Mouse (Mus musculus) intestine, embryonic 15.5 days (tissue): ENCODE results near the gene Ctc1. TPM values are rescaled to one million over a fixed set of nuclear protein-coding genes. Genes with fewer than 3 reads are reported as not detected.
"Not testable (repeated sequence)": the region's sequence is repeated elsewhere in the genome, so short reads cannot be mapped to it uniquely, and the experiment has no call there.

Source experiments
- ATAC-seq: fragments of 200-750 bp; cut with Nextera tagmentation; 2 replicates; pipeline ENCODE4 v1.8.0; 2017; ENCODE audit warnings: moderate TSS enrichment, moderate library complexity
- H3K27ac ChIP-seq: fragments of 300-500 bp; sonication (generic); 2 replicates; pipeline ENCODE4 v1.5.1; 2015; ENCODE audit warnings: mild to moderate bottlenecking, inconsistent platforms
- H3K27me3 ChIP-seq: fragments of 300-500 bp; sonication (generic); replicated peaks from 2 replicates; pipeline ENCODE4 v1.6.1; 2015; ENCODE audit warnings: inconsistent platforms
- H3K36me3 ChIP-seq: fragments of 300-500 bp; sonication (generic); 2 replicates; pipeline ENCODE4 v1.6.1; 2015; ENCODE audit warnings: inconsistent platforms
- H3K4me1 ChIP-seq: fragments of 300-500 bp; sonication (generic); replicated peaks from 2 replicates; pipeline ENCODE4 v1.6.1; 2015; ENCODE audit warnings: inconsistent platforms
- H3K4me2 ChIP-seq: fragments of 300-500 bp; sonication (generic); replicated peaks from 2 replicates; pipeline ENCODE4 v1.6.1; 2015; ENCODE audit warnings: mild to moderate bottlenecking, inconsistent platforms
- H3K4me3 ChIP-seq: fragments of 300-500 bp; sonication (generic); replicated peaks from 2 replicates; pipeline ENCODE4 v1.5.1; 2015; ENCODE audit warnings: inconsistent platforms
- H3K9ac ChIP-seq: fragments of 300-500 bp; sonication (generic); 2 replicates; pipeline ENCODE4 v1.6.1; 2015; ENCODE audit warnings: inconsistent platforms
- H3K9me3 ChIP-seq: fragments of 300-500 bp; sonication (generic); 2 replicates; pipeline ENCODE4 v1.6.1; 2016; ENCODE audit warnings: inconsistent platforms
- WGBS: fragments of 180-500 bp; shearing (Covaris S2); methylation state at CpG from one replicate; pipeline ENCODE4 v1.1.7; 2015; 5-methylcytosine and 5-hydroxymethylcytosine counted together
- polyA plus RNA-seq: library from polyadenylated mRNA; unstranded; fragments of >200 nt; fragmentation: Nextera tagmentation; extraction: Ambion mirVana; gene quantifications from 2 replicates; pipeline ENCODE4 v1.2.1, GENCODE M21; 2015

The Ctc1 gene
- polyA plus RNA-seq, 1 experiment from 2014 or later, result 35.1 TPM

DNA sequence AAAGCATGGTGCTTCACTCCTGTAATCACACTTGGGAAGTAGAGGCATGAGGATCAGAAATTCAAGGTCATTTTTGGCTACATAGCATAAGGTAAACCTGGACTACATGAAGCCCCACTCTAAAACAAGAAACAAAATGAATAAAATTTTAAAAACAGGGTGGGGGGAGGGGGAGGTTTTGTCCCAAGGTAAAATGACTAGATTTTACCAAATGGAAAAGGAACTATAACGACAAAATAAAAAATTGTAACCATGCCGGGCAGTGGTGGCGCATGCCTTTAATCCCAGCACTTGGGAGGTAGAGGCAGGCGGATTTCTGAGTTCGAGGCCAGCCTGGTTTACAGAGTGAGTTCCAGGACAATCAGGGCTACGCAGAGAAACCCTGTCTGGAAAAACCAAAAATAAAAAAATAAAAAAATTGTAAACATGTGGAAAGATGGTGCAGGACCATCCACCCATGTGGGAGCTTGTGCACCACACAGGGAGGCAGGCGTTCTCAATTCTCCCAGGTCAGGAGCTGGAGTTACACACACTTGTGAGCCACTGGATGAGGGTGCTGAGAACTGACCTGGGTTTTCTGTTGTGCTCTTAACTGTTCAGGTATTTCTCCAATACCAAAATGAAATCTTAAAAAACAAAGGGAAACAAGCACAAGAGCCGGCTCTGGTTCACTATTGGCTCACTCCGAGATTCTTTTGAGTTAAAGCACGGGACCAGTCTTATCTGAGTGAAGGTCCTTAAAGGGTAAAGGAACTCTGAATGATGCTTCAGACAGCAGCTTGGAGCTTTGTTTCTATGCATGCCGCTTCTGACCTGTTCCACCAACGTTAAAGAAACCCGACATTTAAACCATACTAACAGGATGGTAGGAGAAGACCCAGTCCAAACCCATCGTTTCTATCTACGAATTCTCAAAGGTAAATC is 5.0 kb upstream of the Ctc1 start:
- 88% methylated on average over 15 of the region's 15 CpGs for WGBS
- Histone ChIP-seq H3K36me3 (no peaks in the 10 kb centered on the region), H3K4me2 (peak overlapping the region; percentile 72)

DNA sequence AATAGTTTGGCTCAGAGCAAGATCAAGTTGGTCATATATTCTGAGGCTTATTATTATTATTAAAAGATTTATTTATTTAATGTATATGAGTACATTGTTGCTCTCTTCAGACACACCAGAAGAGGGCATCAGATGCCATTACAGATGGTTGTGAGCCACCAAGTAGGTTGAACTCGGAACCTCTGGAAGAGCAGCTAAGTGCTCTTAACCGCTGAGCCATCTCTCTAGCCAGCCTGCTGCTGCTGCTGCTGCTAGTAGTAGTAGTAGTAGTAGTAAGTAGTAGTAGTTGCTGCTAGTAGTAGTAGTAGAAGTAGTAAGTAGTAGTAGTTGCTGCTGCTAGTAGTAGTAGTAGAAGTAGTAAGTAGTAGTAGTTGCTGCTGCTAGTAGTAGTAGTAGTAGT is 4.3 kb upstream of the Ctc1 start:
- peak overlapping the region; percentile 56; the same call in 1 of the 2 replicates for H3K9ac ChIP-seq
- H3K4me2 ChIP-seq, result peak overlapping the region; percentile 72
- H3K9me3 ChIP-seq, H3K36me3 ChIP-seq, H3K27me3 ChIP-seq, ATAC-seq, H3K4me1 ChIP-seq: not testable (repeated sequence)
- H3K27ac ChIP-seq, result peak overlapping the region; percentile 88; the same call in 1 of the 2 replicates
- peak overlapping the region; percentile 45 for H3K4me3 ChIP-seq
- WGBS, result 68% methylated on average over 2 of the region's 2 CpGs

More for the DNA sequence above, 5.0 kb upstream of the Ctc1 start:
- Histone ChIP-seq H3K27ac (no peak overlapping the region), H3K9me3 (no peaks in the 10 kb centered on the region), H3K27me3 (no peaks in the 10 kb centered on the region), H3K4me3 (no peak overlapping the region), H3K9ac (no peak overlapping the region), H3K4me1 (peaks cover 9% of the 10 kb centered on the region)
- no peak for ATAC-seq

DNA sequence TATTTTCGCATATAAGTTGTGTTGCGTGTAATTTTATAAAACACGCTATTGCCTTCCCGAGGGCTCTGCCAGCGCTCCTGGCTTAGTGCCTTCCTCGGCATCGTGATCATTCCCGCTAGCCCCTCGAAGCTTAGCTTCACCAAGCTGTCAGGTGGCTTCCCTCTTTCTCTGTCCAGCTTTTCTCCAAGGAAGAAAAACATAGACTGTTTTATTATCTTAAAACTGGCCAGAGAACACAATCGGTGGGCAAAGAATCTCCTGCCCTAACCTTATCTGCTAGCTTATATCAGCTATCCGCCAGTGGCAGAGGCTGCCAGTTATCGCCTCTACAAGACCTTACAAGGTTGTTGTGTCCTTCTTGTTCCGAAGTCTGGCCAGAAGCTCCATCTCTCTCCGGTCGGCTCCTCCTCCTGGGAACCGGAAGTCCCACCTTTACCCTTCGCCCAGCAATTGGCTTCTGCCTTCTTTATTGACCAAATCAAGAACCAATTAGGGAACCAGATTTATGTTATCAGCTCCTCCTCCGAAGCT is 3.6 kb upstream of the Ctc1 start:
- H3K4me3 ChIP-seq, result peak overlapping the region; percentile 45
- under 1% methylated on average over 18 of the region's 18 CpGs for WGBS
- H3K4me1 ChIP-seq, result peaks cover 12% of the 10 kb centered on the region
- ATAC-seq, result peak; percentile 74
- H3K9ac ChIP-seq, result peak overlapping the region; percentile 56
- H3K27ac ChIP-seq, result peak overlapping the region; percentile 88
- peak overlapping the region; percentile 72 for H3K4me2 ChIP-seq
- H3K27me3 ChIP-seq, result no peaks in the 10 kb centered on the region
- no peaks in the 10 kb centered on the region for H3K36me3 ChIP-seq
- H3K9me3 ChIP-seq, result no peaks in the 10 kb centered on the region

DNA sequence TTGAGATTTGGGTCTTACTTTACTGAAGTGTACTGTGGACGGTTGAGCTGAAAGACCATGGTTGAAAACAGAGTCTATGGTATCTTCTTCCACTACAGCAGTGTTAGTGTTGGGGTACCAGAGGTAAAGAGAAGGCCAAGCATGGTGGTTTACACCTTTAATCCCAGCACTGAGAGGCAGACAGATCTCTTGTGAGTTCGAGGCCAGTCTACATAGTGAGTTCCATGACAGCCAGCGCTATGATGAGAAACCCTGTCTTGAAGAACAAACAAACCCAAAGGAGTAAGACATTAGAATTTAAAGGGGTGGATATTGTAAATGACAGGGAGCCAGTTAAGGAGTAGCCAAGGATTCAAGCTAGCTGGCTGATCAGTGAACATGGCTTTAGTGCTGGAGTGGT is 1.0 kb downstream of the Ctc1 start:
- Histone ChIP-seq H3K9me3 (no peaks in the 10 kb centered on the region), H3K36me3 (0 out of 2 replicates have a peak, but pooled peaks cover 2% of the 10 kb centered on the region), H3K4me1 (0 out of 2 replicates have a peak, but pooled peaks cover 6% of the 10 kb centered on the region), H3K27ac (peak overlapping the region; percentile 90; the same call in 1 of the 2 replicates), H3K4me2 (peak overlapping the region; percentile 72), H3K9ac (peak overlapping the region; percentile 69), H3K27me3 (no peaks in the 10 kb centered on the region), H3K4me3 (peak overlapping the region; percentile 56)
- WGBS, result 54% methylated on average over 3 of the region's 3 CpGs
- no peak for ATAC-seq

DNA sequence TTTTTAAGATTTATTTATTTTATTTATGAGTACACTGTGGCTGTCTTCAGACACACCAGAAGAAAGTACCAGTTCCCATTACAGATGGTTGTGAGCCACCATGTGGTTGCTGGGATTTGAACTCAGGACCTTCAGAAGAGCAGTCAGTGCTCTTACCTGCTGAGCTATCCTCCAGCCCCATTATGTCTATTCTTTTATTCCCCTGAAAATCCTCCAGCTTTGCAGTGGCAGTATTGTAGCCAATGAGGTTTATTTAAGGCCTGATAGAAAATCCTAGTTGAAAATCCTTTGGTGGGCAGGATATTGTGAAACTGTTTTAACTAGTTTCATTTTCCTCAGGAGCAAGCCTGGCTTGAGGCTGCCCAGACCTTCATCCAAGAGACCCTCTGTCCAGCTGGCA is 5.0 kb downstream of the Ctc1 start:
- no peak overlapping the region for H3K27ac ChIP-seq
- no peak overlapping the region for H3K4me3 ChIP-seq
- ATAC-seq, result no peak
- H3K9me3 ChIP-seq, result no peaks in the 10 kb centered on the region
- H3K27me3 ChIP-seq, result no peaks in the 10 kb centered on the region
- peaks cover 21% of the 10 kb centered on the region for H3K36me3 ChIP-seq
- H3K4me1 ChIP-seq, result 0 out of 2 replicates have a peak, but pooled peaks cover 6% of the 10 kb centered on the region
- no peak overlapping the region for H3K9ac ChIP-seq
- no peak overlapping the region for H3K4me2 ChIP-seq

DNA sequence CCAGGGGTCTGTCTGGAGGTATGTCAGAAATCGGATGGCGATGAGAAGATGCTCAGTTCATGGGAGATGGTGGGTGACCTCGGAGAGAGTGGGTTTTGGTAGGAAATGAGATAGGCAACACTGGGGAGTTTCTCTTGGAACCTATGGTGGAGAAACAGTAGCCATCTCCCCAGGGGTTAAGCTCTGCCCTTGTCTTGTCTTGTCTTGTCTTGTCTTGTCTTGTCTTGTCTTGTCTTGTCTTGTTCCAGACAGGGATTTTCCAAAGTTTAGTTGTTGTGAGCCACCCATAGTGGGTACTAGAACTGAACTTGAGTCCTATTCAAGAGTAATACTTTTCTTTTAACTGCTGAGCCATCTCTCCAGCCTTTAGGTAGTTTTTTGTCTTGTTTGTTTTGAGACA is 10.9 kb downstream of the Ctc1 start:
- WGBS, result 88% methylated on average over 3 of the region's 3 CpGs
- no peak for ATAC-seq
- H3K36me3 ChIP-seq, result peaks cover 59% of the 10 kb centered on the region

DNA sequence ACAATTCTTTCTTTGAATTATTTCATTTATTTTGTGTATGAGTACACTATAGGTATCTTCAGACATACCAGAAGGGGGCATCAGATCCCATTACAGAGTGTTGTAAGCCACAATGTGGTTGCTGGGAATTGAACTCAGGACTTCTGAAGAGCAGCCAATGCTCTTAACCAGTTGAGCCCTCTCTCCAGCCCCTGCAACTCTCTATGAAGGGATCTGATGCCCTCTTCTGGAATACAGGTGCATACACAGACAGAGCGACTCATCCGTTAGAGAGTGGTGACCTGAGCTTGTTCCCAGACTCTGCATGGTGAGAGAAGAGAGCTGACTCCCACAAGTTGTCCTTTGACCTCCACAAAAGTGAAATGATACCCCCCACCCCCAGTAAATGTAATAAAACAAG is 13.1 kb downstream of the Ctc1 start:
- no peaks in the 10 kb centered on the region for H3K27me3 ChIP-seq
- no peak overlapping the region for H3K4me2 ChIP-seq
- H3K27ac ChIP-seq, result no peak overlapping the region
- H3K4me3 ChIP-seq, result no peak overlapping the region
- ATAC-seq, result no peak
- H3K4me1 ChIP-seq, result no peaks in the 10 kb centered on the region
- H3K9me3 ChIP-seq, result no peaks in the 10 kb centered on the region
- H3K9ac ChIP-seq, result no peak overlapping the region
- 73% methylated on average over 2 of the region's 2 CpGs for WGBS
- peaks cover 56% of the 10 kb centered on the region for H3K36me3 ChIP-seq

More for the DNA sequence above, 10.9 kb downstream of the Ctc1 start:
- H3K27ac ChIP-seq, result no peak overlapping the region
- H3K4me3 ChIP-seq, result no peak overlapping the region
- no peaks in the 10 kb centered on the region for H3K27me3 ChIP-seq
- no peaks in the 10 kb centered on the region for H3K9me3 ChIP-seq
- H3K4me1 ChIP-seq, result no peaks in the 10 kb centered on the region
- no peak overlapping the region for H3K9ac ChIP-seq
- no peak overlapping the region for H3K4me2 ChIP-seq

DNA sequence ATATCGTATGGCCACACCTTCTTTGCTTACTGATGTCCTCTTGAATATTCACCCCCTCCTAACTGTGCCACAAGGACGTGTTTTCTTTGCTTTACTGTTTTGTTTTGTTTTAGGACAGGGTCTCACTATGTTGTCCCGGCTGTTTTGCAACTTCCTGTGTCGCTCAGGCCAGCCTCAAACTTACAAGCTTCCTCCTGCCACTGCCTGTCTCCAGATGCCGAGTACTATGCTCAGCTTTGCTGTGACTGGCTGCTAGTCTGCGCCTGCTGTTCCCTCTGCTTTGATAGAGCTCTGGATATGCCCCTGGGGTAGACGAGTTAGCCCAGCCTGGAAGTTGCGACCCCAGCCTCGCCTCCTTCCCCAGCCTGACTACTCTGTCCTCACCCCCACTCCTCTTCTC is 17.8 kb downstream of the Ctc1 start:
- Histone ChIP-seq H3K4me3 (no peak overlapping the region), H3K4me2 (0 out of 2 replicates have a peak overlapping the region, but pooled peaks have one; percentile 11), H3K9me3 (no peaks in the 10 kb centered on the region), H3K27me3 (no peaks in the 10 kb centered on the region), H3K36me3 (peaks cover 49% of the 10 kb centered on the region), H3K9ac (no peak overlapping the region), H3K27ac (no peak overlapping the region), H3K4me1 (peaks cover 11% of the 10 kb centered on the region)
- ATAC-seq, result no peak
- WGBS, result 81% methylated on average over 9 of the region's 9 CpGs

DNA sequence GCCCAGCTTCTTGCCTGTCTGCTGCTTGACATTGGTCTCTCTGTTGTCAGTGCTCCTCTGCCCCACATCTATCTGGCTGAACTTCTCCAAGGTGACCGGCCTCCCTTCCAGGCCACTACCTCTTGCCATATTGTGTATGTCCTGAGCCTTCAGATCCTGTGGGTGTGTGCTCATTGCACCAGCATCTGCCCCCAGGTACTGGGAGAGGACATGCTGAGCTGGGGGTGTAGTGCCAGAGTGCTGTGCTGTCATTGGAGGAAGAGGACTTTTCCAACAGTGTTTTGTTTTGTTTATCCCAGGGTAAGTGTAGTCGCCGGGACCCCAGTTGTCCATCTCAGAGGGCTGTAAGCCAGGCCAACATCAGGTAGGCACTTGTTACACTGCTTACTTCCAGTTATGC is 18.9 kb downstream of the Ctc1 start:
- Histone ChIP-seq H3K4me2 (no peak overlapping the region), H3K36me3 (peaks cover 45% of the 10 kb centered on the region), H3K4me1 (peaks cover 11% of the 10 kb centered on the region), H3K9ac (no peak overlapping the region), H3K27me3 (no peaks in the 10 kb centered on the region), H3K9me3 (no peaks in the 10 kb centered on the region), H3K27ac (no peak overlapping the region), H3K4me3 (no peak overlapping the region)
- WGBS, result 91% methylated on average over 3 of the region's 3 CpGs
- no peak for ATAC-seq

DNA sequence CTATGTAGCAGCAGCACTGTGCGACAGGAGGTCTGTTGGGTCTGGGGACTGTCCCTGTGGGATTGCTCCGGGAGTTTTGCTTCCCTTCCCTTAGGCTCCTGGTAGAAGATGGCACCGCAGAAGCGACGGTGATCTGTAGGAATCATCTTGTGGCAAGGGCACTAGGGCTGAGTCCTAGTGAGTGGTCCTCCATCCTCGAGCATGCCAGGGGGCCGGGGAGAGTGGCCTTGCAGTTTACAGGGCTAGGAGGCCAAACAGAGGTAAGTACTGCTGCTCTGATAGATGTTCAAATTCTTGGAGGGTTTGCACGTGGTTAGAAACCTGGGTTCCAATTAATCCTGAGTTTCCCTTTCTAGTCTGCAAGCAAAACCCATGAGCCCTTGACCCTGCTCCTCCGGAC is 19.7 kb downstream of the Ctc1 start:
- peaks cover 11% of the 10 kb centered on the region for H3K4me1 ChIP-seq
- ATAC-seq, result no peak
- H3K36me3 ChIP-seq, result peaks cover 38% of the 10 kb centered on the region
- WGBS, result 80% methylated on average over 9 of the region's 9 CpGs
- no peaks in the 10 kb centered on the region for H3K27me3 ChIP-seq
- H3K4me3 ChIP-seq, result no peak overlapping the region
- peak overlapping the region; percentile 68 for H3K27ac ChIP-seq
- peak overlapping the region; percentile 62 for H3K4me2 ChIP-seq
- H3K9me3 ChIP-seq, result no peaks in the 10 kb centered on the region
- no peak overlapping the region for H3K9ac ChIP-seq

DNA sequence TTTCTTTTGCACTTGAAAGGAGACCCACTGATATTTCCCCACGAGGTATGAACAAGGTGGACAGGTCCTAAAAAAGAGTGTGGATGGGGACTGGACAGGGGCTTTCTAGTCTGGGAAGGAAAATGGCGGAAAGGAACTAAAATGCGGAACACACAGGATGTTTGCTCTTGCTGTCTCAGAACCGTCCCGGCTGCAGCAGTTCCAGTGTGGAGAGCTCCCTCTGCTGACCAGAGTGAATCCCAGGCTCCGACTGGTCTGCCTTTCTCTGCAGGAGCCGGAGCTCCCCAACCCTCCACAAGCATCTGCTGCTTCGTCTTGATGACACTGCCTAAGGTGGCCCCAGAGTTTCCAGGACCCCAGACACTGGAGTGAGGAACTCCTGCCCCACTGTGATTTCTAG is 20.1 kb downstream of the Ctc1 start:
- Histone ChIP-seq H3K27me3 (no peaks in the 10 kb centered on the region), H3K9ac (no peak overlapping the region), H3K36me3 (peaks cover 34% of the 10 kb centered on the region), H3K4me2 (peak overlapping the region; percentile 62), H3K27ac (peak overlapping the region; percentile 68), H3K9me3 (no peaks in the 10 kb centered on the region), H3K4me3 (peak overlapping the region; percentile 68; the same call in 1 of the 2 replicates), H3K4me1 (peaks cover 11% of the 10 kb centered on the region)
- WGBS, result 5% methylated on average over 8 of the region's 8 CpGs
- peak; percentile 21; the same call in 1 of the 2 replicates for ATAC-seq

DNA sequence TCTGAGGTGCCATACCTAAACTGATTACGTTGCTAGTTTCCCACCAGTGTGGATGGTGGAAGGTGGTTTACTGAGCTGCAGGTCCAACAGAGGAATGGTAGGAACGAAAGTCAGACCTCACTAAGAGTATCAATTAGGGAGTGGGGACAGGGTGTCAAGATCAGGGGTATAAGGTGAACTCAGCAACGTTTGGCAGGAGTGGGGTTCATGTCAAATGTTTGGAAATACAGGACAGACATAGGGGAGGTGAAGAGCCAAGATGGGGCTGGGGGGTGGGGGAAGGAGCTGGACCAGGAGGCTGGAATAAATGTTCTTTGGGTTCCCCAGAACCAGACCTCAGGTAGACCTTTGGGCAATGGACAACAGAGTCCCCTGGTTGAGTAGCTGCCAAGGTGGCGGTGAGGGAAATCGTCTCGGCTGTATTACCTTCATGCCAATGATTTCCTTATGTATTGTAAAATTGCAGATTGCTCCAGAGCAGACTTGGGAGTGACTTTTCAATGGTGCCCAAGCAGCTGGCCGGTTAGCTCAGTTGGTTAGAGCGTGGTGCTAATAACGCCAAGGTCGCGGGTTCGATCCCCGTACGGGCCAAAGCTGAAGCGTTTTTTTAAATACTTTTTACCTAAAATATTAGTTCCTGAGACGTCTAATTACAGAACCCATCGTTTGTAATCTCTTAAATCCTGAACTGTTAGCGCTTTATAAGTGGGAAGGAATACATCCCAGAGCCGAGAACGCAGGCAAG is 20.9 kb downstream of the Ctc1 start:
- peak overlapping the region; percentile 84 for H3K27ac ChIP-seq
- H3K36me3 ChIP-seq, result peaks cover 26% of the 10 kb centered on the region
- H3K4me1 ChIP-seq, result peaks cover 11% of the 10 kb centered on the region
- H3K4me2 ChIP-seq, result peak overlapping the region; percentile 62
- 8% methylated on average over 20 of the region's 20 CpGs for WGBS
- no peaks in the 10 kb centered on the region for H3K9me3 ChIP-seq
- H3K4me3 ChIP-seq, result peak overlapping the region; percentile 68
- H3K27me3 ChIP-seq, result no peaks in the 10 kb centered on the region
- peak overlapping the region; percentile 68 for H3K9ac ChIP-seq
- ATAC-seq, result peak; percentile 17; the same call in 1 of the 2 replicates
